9 mouse cellular contexts compared by ENCODE assay signal in genomic region chr7:101538141-101538933, GRCm38 (mm10). TPM values are rescaled to one million over a fixed set of nuclear protein-coding genes. Genes with fewer than 3 reads are reported as not detected.
DNase-seq lines count a peak whose midpoint lies in the region; ATAC-seq and TF ChIP-seq lines count a peak whose summit lies in the region.
"Had no signal": no experiment of that assay in that cellular context is flagged by ENCODE, and none has a peak within 500 bp of the region (broad histone marks: within the 10 kb centered on the region; RNA-seq: fewer than 3 reads in every experiment).

No protein-coding gene starts in this region.

- no peaks in the 10 kb centered on the region for H3K9me3 ChIP-seq in midbrain, embryonic 14.5 days (ENCODE audit: control insufficient read depth, low read length)
- H3K9me3 ChIP-seq in midbrain, embryonic 15.5 days: no peaks in the 10 kb centered on the region
- no peaks in the 10 kb centered on the region for H3K9me3 ChIP-seq in stomach, postnatal 0 days (ENCODE audit: control insufficient read depth, low read length)
- H3K9me3 ChIP-seq: midbrain, embryonic 12.5 days had no signal

- peak; percentile 75 for TF ChIP-seq CTCF in stomach, postnatal 0 days (IDR thresholded peaks at IDR 0.05; ENCODE audit: low read depth)

- no peak for TF ChIP-seq EP300 in stomach, postnatal 0 days (optimal IDR thresholded peaks at IDR 0.05)

- no peak for ATAC-seq in cerebellum, adult (ENCODE audit: insufficient number of reproducible peaks, low FRiP score, low TSS enrichment)
- ATAC-seq in midbrain, embryonic 14.5 days (ENCODE audit: low FRiP score, low TSS enrichment): no peak
- no peak for ATAC-seq in midbrain, embryonic 15.5 days (replicated peaks)
- peak; percentile 69; the same call in 1 of the 2 replicates for ATAC-seq in stomach, postnatal 0 days (ENCODE audit: low FRiP score, low TSS enrichment)

- peak; percentile 22 to 24 for DNase-seq in cerebellum, adult 18-20 months
- DNase-seq in midbrain, embryonic 14.5 days: peak; percentile 75
- DNase-seq in c-Kit-positive CD71-positive TER-119-positive erythroid progenitor cells, embryonic 14.5 days (ENCODE audit: low spot score): peak; percentile 28
- peak; percentile 86 for DNase-seq in induced T-regulatory cell, adult 2 months (ENCODE audit: low read depth)
- peak; percentile 43 for DNase-seq in lung, postnatal 36 days
- DNase-seq in stomach, postnatal 0 days (ENCODE audit: low spot score): peak; percentile 23

- no peaks in the 10 kb centered on the region for H3K27me3 ChIP-seq in midbrain, embryonic 14.5 days (ENCODE audit: control insufficient read depth, insufficient read depth, low read length)
- H3K27me3 ChIP-seq in midbrain, embryonic 15.5 days (replicated peaks): peaks cover 3% of the 10 kb centered on the region; the same call in 1 of the 2 replicates
- no peaks in the 10 kb centered on the region for H3K27me3 ChIP-seq in stomach, postnatal 0 days (ENCODE audit: control insufficient read depth, insufficient read depth, low read length)
- H3K27me3 ChIP-seq: midbrain, embryonic 12.5 days had no signal

- no peaks in the 10 kb centered on the region for H3K36me3 ChIP-seq in midbrain, embryonic 14.5 days (ENCODE audit: control insufficient read depth, insufficient read depth, low read length)
- no peaks in the 10 kb centered on the region for H3K36me3 ChIP-seq in midbrain, embryonic 15.5 days (replicated peaks)
- H3K36me3 ChIP-seq in stomach, postnatal 0 days (ENCODE audit: control insufficient read depth, insufficient read depth, low read length): no peaks in the 10 kb centered on the region
- H3K36me3 ChIP-seq: midbrain, embryonic 12.5 days had no signal

- H3K9ac ChIP-seq in midbrain, embryonic 14.5 days (replicated peaks; ENCODE audit: low read length): no peak overlapping the region
- no peak overlapping the region for H3K9ac ChIP-seq in midbrain, embryonic 15.5 days
- no peak overlapping the region for H3K9ac ChIP-seq in stomach, postnatal 0 days (ENCODE audit: low read length)
- H3K9ac ChIP-seq: midbrain, embryonic 12.5 days had no signal

- peaks cover 11% of the 10 kb centered on the region; the same call in 1 of the 2 replicates for H3K4me1 ChIP-seq in midbrain, embryonic 14.5 days (ENCODE audit: control insufficient read depth, insufficient read depth, low read length)
- H3K4me1 ChIP-seq in midbrain, embryonic 15.5 days: peaks cover 11% of the 10 kb centered on the region; the same call in 1 of the 2 replicates
- 0 out of 2 replicates have a peak, but pooled peaks cover 2% of the 10 kb centered on the region for H3K4me1 ChIP-seq in stomach, postnatal 0 days (replicated peaks; ENCODE audit: control insufficient read depth, insufficient read depth)

- H3K4me3 ChIP-seq in midbrain, embryonic 14.5 days (replicated peaks; ENCODE audit: low read depth, low read length): no peak overlapping the region
- H3K4me3 ChIP-seq in midbrain, embryonic 15.5 days: no peak overlapping the region
- H3K4me3 ChIP-seq in stomach, postnatal 0 days (ENCODE audit: low read depth, low read length): no peak overlapping the region
- H3K4me3 ChIP-seq: midbrain, embryonic 12.5 days had no signal

- no peak overlapping the region for H3K4me2 ChIP-seq in midbrain, embryonic 14.5 days (ENCODE audit: low read length)
- H3K4me2 ChIP-seq in midbrain, embryonic 15.5 days: no peak overlapping the region
- no peak overlapping the region; the same call in 1 of the 2 replicates for H3K4me2 ChIP-seq in stomach, postnatal 0 days (replicated peaks; ENCODE audit: low read depth)
- H3K4me2 ChIP-seq: midbrain, embryonic 12.5 days had no signal

- WGBS in midbrain, embryonic 14.5 days: 67% methylated on average over 14 of the region's 14 CpGs
- WGBS in midbrain, embryonic 15.5 days: 60% methylated on average over 14 of the region's 14 CpGs
- WGBS in stomach, postnatal 0 days: 24% methylated on average over 14 of the region's 14 CpGs

- H3K27ac ChIP-seq in midbrain, embryonic 14.5 days (replicated peaks; ENCODE audit: low read depth, low read length): no peak overlapping the region
- H3K27ac ChIP-seq in midbrain, embryonic 15.5 days: no peak overlapping the region
- H3K27ac ChIP-seq in stomach, postnatal 0 days (replicated peaks): no peak overlapping the region
- H3K27ac ChIP-seq: midbrain, embryonic 12.5 days had no signal

RNA-seq across cellular contexts. Expression of gene Art2b, which starts 47.1 kb away (rescaled TPM):
- not detected in 2 replicates for polyA plus RNA-seq in midbrain, embryonic 14.5 days (2014; fragmentation: Nextera tagmentation; extraction: Ambion mirVana)
- not detected in 2 replicates for polyA plus RNA-seq in midbrain, embryonic 15.5 days (2015; fragmentation: Nextera tagmentation; extraction: Ambion mirVana)
- not detected in 2 replicates for polyA plus RNA-seq in stomach, postnatal 0 days (2015; fragmentation: Nextera tagmentation; extraction: Ambion mirVana)
- polyA plus RNA-seq: midbrain, embryonic 12.5 days had no signal

Comparison
In these comparisons a context has a peak if more than half of its experiments do, and no peak if none do; other contexts are left out.
1. DNase-seq: peak in every context shown above with its lines; median percentile 86 in induced T-regulatory cell, adult 2 months; 75 in midbrain, embryonic 14.5 days; 43 in lung, postnatal 36 days; 28 in c-Kit-positive CD71-positive TER-119-positive erythroid progenitor cells, embryonic 14.5 days; 23 in cerebellum, adult 18-20 months; 23 in stomach, postnatal 0 days.